Mouse (Mus musculus): ENCODE data around the gene Mrrf.

The Mrrf gene

GRCm38 (mm10) chr2:36136300-36136941 is at the start of gene Mrrf, which contains the start of gene Rbm18:
TSS of gene Mrrf (plus strand) at chr2:36136389.
TSS of gene Rbm18 (minus strand) at chr2:36136773.
- CTCF ChIA-PET = no interaction called here

DNA sequence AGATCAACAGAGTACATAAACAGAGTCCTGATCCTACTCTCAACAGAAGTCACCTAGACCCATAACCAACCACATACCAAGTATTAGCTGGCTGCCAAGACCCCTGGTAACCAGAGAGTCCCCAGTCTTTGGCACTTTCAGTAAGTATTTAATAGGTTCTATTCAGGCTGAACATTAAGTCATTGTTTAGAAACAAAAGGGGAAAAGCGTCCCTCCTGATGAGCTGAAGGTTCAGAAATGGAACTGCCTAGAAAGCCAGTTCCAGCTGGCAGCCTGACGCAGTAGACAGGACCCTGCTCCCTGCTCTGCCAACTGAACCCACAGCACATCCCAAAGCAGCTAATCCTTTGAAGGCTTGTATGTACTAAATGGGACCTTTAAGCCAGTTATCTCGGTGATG is 47.0 kb upstream of the Mrrf start:
- CTCF ChIA-PET = no interaction called here

DNA sequence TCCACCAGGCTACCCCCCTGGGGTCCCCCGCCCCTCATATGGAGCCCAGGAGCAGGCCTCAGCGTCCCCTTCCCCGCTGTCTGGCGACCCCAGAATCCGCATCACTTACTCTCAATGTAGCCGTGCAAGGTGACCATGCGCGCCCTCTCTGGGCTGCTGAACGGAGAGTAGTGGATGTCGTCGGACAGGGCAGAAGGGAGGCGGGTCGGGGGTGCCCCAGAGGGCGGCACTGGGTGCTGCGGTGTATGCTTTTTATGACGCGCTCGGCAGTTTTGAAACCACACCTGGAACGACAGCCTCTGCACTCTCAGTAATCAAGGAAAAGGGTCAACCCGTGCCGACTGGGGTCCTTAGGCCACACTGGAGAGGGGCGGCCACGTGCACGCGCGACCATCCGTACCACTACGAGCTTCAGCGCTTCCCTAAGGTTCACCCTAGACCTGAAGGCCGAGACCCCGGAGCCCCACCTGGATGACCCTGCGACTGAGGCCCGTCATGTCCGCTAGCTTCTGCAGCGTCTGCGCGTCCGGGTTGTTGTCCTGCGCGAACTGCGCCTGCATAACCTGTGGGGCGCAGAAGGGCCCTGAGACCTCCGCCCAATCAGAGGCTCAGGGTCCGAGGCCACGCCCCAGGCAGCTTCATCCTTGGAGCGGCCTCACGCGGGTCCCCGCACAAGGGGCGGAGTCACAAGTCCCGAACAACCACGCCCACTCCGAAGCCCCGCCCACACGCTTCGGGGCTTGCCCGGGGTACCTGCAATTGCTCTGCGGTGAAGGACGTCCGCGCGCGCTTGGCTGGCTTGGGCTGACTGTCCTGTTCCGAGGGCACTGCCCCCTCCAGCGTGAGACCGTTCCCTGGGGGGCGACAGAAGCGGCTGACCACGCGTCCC is 45.1 kb upstream of the Mrrf start:
- CTCF ChIA-PET = interaction anchor here (0.6 kb wide), 1 partner anchor 188 kb away, joined by 4 read pairs; no protein-coding TSS in a partner anchor

DNA sequence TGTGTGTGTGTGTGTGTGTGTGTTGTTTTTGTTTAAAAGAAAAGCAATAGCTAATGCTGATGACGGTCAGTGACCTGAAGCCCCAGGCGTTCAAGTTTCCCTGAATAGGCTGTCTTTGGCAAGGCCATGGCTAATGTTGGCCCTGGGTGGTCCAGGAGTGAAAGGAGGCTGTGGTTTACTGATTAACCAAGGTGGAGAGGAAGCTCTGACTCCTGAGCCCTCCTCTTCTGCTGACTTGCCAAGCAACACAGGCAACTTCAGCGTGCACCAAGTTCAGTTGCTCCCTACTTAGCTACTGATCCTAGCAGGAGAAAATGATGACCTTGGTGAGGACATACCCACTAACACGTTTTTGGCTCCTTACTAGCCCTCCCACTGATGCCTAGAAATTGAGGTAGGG is 43.4 kb upstream of the Mrrf start:
- CTCF ChIA-PET = no interaction called here

GRCm38 (mm10) chr2:36093301-36093700 is 42.9 kb upstream of the Mrrf start:
- CTCF ChIA-PET = no interaction called here

GRCm38 (mm10) chr2:36093914-36094475 is 42.2 kb upstream of the Mrrf start:
- CTCF ChIA-PET = no interaction called here

- CTCF ChIA-PET = no interaction called here
Observed at GRCm38 (mm10) chr2:36097129-36097815, 38.9 kb upstream of the Mrrf start.

- CTCF ChIA-PET = no interaction called here
Observed at GRCm38 (mm10) chr2:36098021-36098420, 38.2 kb upstream of the Mrrf start.

- CTCF ChIA-PET = no interaction called here
Observed at GRCm38 (mm10) chr2:36099739-36100138, 36.5 kb upstream of the Mrrf start.

DNA sequence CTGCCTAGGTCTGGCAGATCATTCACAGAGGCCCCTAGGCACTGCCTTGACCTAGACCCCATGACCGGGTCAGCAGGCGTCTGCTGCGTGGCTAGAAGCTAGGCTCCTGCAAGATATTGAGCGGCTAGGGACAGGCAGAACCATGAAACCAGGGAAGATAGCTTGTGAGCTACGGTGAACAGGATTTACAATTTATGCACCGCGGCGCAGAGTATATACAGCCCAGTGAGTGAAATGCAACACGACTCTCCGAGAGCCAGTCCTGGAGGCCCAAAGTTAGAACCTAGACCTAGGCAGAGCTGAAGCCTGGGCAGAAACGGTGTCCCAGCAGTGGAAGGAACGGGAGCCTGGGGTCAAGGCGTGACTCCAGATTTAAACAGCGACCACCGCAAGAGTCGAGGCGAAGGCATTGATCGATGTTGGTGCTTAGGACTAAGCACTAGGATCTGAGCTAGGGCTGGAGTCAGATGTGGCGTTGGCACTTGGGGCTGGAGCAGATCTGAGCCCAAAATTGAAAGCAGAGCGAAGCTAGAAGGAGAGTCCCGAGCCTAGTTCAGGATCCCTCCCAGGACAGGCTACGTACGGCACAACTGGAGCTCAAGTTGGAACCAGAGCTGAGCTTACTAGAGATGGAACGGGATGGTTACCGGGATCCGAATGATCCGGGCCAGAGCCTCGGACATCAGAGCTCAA is 34.2 kb upstream of the Mrrf start:
- CTCF ChIA-PET = interaction anchor here (0.6 to 0.8 kb wide), 2 partner anchors 18 to 138 kb away, joined by 3 to 10 read pairs; no protein-coding TSS in a partner anchor

DNA sequence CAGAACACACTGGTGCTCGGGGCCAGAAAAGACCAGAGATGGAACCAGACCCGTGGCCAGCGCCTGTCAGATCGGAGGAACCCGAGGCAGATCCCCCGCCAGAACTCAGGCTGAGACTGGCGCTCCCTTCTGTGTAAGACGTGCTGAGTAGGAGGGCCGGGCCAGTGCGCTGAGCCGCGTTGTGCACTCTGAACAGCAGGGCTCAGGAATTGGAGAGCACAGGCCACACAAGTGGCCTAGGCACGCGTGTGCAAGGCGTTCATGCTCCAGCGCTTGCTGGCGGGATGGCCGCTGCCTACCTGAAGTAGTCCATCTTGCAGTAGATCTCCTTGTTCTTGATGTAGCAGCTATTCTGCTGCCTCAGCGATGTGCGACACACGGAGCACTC is 33.6 kb upstream of the Mrrf start:
- CTCF ChIA-PET = interaction anchor here (0.6 kb wide), 1 partner anchor 138 kb away, joined by 3 read pairs; no protein-coding TSS in a partner anchor

GRCm38 (mm10) chr2:36103069-36103554 is 33.1 kb upstream of the Mrrf start:
- CTCF ChIA-PET = no interaction called here

- CTCF ChIA-PET = no interaction called here
Observed at GRCm38 (mm10) chr2:36103555-36104367, 32.4 kb upstream of the Mrrf start.

GRCm38 (mm10) chr2:36104436-36104955 is 31.7 kb upstream of the Mrrf start:
- CTCF ChIA-PET = no interaction called here

- CTCF ChIA-PET = no interaction called here
Observed at GRCm38 (mm10) chr2:36104956-36105741, 31.0 kb upstream of the Mrrf start, which contains the start of gene Lhx6. TSS of gene Lhx6 (minus strand) at chr2:36105408.

DNA sequence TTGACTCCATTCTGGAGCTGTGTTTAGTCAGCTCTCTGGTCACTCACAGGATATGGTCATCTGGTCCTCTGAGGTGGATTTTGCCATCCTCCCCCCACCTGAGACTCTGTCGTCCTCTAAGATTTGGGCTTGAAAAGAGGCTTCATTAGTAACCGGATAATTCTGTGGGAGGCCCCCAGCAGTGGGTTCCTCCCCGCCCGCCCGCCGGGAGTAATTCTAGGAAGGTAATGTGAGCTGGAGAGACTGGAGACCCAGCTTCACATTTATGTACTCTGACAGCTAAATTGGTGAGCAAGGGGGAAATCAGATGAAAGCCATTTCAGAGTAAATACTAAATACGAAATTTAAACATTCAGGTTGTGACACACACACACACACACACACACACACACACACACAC is 27.6 kb upstream of the Mrrf start:
- CTCF ChIA-PET = no interaction called here

GRCm38 (mm10) chr2:36112632-36113031 is 23.6 kb upstream of the Mrrf start:
- CTCF ChIA-PET = no interaction called here

DNA sequence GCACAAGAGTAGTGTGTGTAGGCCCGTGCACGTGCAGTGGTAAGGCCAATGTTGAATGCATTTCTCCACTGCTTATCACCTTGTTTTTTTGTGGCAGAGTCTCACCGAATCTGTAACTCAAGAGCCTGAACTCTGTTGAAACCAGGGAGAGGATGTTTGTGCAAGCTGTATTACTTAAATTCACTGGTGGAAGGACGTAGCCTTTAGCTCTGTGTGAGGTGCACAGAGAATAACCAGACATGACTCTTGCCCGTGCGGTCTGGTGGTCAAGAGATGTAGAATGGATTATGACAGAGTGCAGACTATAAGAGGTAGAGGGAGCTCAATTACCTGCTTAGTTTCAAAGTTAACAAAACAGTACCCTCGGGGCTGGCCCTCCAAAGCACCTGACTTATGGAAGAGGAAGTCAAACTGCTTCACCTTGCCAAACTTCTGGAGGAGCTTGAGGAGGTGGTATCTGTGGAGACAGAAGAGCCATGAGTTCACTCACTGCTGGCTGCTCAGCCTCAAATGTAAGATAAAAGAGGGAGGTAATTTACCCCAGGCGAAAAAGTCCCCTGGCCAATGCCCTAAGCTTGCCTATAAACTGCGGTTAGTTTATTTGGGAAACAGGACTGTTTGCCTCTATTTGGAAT is 9.3 kb upstream of the Mrrf start:
- CTCF ChIA-PET = interaction anchor here (0.6 kb wide), 1 partner anchor 102 kb away, joined by 3 read pairs; no protein-coding TSS in a partner anchor

DNA sequence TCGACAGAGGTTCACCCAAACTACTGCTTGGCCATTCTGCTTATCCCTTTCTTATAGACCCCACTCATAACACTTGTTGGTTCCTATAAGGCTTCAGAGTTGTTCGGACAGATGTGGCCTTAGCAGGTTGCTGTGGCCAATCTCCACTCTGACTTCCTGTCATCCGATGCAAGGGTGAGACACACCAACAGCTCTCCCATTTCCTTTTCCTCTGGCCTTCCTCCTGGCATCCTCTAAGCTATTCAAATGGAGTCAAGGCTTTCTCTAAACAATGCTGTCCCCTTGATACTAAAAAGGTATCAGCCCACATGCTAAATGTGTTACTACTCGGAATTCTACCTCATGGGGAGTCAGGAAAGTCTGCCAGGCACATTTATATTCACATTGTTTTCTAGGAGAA is 8.2 kb upstream of the Mrrf start:
- CTCF ChIA-PET = no interaction called here
